Mouse (Mus musculus): ENCODE results near the gene Baz2b.

DNA sequence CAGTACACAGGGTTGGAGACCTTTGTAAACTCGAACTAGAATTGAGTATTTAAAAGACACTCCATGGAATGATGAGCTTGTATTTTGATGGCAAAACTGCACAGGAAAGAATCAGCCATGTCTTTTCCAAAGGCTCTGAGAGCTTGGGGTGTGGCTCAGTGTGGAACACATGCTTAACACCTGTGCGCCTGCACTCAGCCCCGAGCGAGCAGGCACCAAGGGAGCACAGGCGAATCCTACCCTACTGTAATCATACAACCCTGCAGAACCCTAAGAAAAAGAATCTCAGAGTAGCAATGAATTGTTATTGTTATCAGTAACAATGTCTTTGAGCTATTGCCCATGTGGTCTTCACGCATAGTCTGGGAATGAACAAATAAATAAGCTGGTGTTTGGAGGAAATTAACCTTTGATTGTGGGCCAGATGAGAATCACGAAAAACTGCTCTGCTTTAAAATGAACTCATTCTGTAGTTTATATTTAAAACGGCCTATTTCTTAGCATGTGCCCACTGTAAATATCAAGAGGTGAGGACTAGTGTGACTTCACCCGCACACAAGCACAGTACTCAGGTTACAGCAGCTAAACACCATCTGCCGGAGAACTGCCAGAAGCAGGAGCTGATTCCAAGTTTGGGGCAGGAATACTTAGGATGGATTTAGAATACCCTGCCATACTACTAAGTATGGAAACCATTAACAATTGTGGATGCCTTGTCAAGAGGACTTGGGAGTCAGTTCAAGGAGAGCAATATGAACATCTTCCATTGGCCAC is 77.2 kb downstream of the Baz2b start:
- no peak for TF ChIP-seq POLR2A (IDR thresholded peaks at IDR 0.05; ENCODE audit: low read depth, low read length)
- no peak for TF ChIP-seq CTCF (conservative IDR thresholded peaks at IDR 0.05; ENCODE audit: insufficient read depth, insufficient read length, low read depth, low read length)
